Mouse (Mus musculus): Measurements from ENCODE around the gene Uvrag. TPM values are rescaled to one million over a fixed set of nuclear protein-coding genes. Genes with fewer than 3 reads are reported as not detected.

The Uvrag gene
- polyA plus RNA-seq, 1 experiment from 2014 or later, result 14.5 TPM

DNA sequence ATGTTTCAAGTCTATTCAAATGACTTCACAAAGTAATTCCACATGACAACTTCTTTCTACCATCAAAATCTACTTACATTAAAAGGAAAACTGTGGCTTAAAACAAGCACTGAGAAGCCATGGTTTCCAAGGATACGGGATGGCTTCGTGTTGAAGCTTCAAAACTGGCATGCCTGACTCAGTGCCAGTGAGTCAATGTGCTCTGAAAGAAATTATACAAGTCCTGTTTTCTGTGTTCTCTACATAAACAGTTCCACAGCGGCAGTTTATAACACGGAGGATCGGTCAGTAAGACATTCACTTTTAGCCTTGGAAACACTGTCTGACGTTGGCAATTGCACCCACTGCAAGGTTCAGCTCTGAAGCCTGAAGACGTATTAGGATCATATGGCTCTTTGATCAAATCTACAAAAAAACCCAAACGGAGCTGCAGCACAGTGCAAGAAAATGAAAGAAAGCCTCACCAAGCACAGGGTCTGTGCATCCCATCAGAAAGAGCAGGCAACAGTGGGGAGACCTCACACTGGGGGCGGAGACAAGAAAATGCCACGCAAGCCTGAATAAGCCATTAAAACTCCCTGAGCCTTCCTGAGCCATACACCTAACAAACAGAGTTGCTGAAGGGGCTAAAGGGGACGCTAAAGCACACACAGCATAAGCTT, 94.3 kb downstream of the Uvrag start:
- DNase-seq (ENCODE audit: low spot score) (no peak), ATAC-seq (replicated peaks; ENCODE audit: low FRiP score) (no peak)
- Histone ChIP-seq H3K36me3 (ENCODE audit: control insufficient read depth, insufficient read depth, low read length) (0 out of 2 replicates have a peak, but pooled peaks cover 5% of the 10 kb centered on the region), H3K27me3 (replicated peaks; ENCODE audit: control insufficient read depth, insufficient read depth, low read length) (no peaks in the 10 kb centered on the region), H3K9me3 (ENCODE audit: control insufficient read depth, low read length) (no peaks in the 10 kb centered on the region), H3K4me3 (ENCODE audit: low read depth, low read length) (no peak overlapping the region), H3K27ac (ENCODE audit: low read depth, low read length) (no peak overlapping the region), H3K9ac (ENCODE audit: low read depth, low read length) (no peak overlapping the region), H3K4me1 (replicated peaks; ENCODE audit: control insufficient read depth, insufficient read depth, low read length) (no peaks in the 10 kb centered on the region), H3K4me2 (no peak overlapping the region)
- 80% methylated on average over 11 of the region's 11 CpGs for WGBS

DNA sequence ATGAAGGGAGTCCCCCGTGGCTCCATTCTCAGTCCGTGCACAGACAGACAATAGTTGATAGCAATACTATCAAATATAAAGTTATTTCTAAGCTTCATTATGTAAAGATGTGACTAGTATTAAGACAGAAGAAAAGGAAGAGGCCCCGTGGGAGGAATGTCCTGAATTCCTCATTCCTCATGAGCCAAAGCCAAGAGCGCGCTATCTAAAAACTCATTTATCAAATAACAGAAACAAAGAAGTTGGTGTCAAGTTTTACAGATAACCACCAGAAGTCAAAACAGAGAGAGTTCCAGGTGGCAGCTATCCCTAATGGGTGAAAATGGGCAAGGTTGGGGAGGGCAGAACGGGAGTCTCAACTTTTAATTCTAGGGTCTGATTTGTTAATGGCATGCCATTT, 95.4 kb downstream of the Uvrag start:
- H3K27me3 ChIP-seq (replicated peaks; ENCODE audit: control insufficient read depth, insufficient read depth, low read length), result no peaks in the 10 kb centered on the region
- WGBS, result 62% methylated on average over 6 of the region's 6 CpGs
- DNase-seq (ENCODE audit: low spot score), result no peak
- 0 out of 2 replicates have a peak, but pooled peaks cover 5% of the 10 kb centered on the region for H3K36me3 ChIP-seq (ENCODE audit: control insufficient read depth, insufficient read depth, low read length)
- no peak overlapping the region for H3K9ac ChIP-seq (ENCODE audit: low read depth, low read length)
- H3K9me3 ChIP-seq (ENCODE audit: control insufficient read depth, low read length), result no peaks in the 10 kb centered on the region
- no peak overlapping the region for H3K27ac ChIP-seq (ENCODE audit: low read depth, low read length)
- no peak for ATAC-seq (replicated peaks; ENCODE audit: low FRiP score)
- no peak overlapping the region for H3K4me3 ChIP-seq (ENCODE audit: low read depth, low read length)
- no peak overlapping the region for H3K4me2 ChIP-seq
- H3K4me1 ChIP-seq (replicated peaks; ENCODE audit: control insufficient read depth, insufficient read depth, low read length), result no peaks in the 10 kb centered on the region

DNA sequence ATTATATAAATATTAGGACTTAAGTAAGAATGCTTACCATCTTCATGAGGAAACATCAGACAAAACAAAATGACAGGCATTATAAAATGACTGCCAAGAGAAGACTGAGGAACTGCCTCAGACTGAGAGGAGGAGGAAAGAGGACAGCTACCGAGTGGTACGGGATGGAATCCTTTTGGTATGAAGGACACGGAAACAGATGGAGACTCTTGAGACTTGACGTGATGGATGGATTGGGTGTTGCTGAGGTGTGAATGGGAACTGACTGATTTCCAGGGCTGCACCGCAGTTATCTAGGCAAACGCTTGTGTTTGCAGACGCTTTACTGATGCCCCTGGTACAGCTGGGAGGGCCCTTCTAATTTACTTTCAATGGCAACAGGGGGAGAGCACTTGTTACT, 97.0 kb downstream of the Uvrag start:
- Histone ChIP-seq H3K9ac (ENCODE audit: low read depth, low read length) (no peak overlapping the region), H3K36me3 (ENCODE audit: control insufficient read depth, insufficient read depth, low read length) (0 out of 2 replicates have a peak, but pooled peaks cover 4% of the 10 kb centered on the region), H3K9me3 (ENCODE audit: control insufficient read depth, low read length) (no peaks in the 10 kb centered on the region), H3K27me3 (replicated peaks; ENCODE audit: control insufficient read depth, insufficient read depth, low read length) (no peaks in the 10 kb centered on the region), H3K4me2 (no peak overlapping the region), H3K27ac (ENCODE audit: low read depth, low read length) (no peak overlapping the region), H3K4me1 (replicated peaks; ENCODE audit: control insufficient read depth, insufficient read depth, low read length) (no peaks in the 10 kb centered on the region), H3K4me3 (ENCODE audit: low read depth, low read length) (no peak overlapping the region)
- 46% methylated on average over 7 of the region's 7 CpGs for WGBS
- no peak for ATAC-seq (replicated peaks; ENCODE audit: low FRiP score)
- DNase-seq (ENCODE audit: low spot score), result no peak

DNA sequence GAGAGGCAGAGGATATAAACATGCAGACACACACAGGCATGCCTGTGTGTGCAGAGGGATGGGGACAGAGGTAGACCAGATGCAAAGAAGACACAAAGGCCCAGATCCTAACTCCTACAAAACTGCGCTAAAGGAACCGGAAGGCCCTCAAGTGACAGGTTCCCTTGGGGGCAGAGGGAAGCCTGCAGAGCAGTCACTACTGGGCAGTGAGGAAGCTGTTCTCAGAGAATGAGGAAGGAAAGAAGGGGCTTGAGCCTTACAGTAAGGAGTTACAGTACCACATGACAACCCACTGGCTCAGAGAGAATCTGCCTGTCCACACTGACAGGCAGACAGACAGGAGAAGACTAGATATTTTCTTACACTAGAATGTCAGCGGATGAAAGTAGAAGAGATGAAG, 97.6 kb downstream of the Uvrag start:
- ATAC-seq (replicated peaks; ENCODE audit: low FRiP score) (no peak), DNase-seq (ENCODE audit: low spot score) (no peak)
- no peaks in the 10 kb centered on the region for H3K27me3 ChIP-seq (replicated peaks; ENCODE audit: control insufficient read depth, insufficient read depth, low read length)
- no peak overlapping the region for H3K27ac ChIP-seq (ENCODE audit: low read depth, low read length)
- 0 out of 2 replicates have a peak, but pooled peaks cover 2% of the 10 kb centered on the region for H3K36me3 ChIP-seq (ENCODE audit: control insufficient read depth, insufficient read depth, low read length)
- no peak overlapping the region for H3K9ac ChIP-seq (ENCODE audit: low read depth, low read length)
- 74% methylated on average over 3 of the region's 3 CpGs for WGBS
- no peak overlapping the region for H3K4me3 ChIP-seq (ENCODE audit: low read depth, low read length)
- no peaks in the 10 kb centered on the region for H3K9me3 ChIP-seq (ENCODE audit: control insufficient read depth, low read length)
- H3K4me1 ChIP-seq (replicated peaks; ENCODE audit: control insufficient read depth, insufficient read depth, low read length), result no peaks in the 10 kb centered on the region
- H3K4me2 ChIP-seq, result no peak overlapping the region

DNA sequence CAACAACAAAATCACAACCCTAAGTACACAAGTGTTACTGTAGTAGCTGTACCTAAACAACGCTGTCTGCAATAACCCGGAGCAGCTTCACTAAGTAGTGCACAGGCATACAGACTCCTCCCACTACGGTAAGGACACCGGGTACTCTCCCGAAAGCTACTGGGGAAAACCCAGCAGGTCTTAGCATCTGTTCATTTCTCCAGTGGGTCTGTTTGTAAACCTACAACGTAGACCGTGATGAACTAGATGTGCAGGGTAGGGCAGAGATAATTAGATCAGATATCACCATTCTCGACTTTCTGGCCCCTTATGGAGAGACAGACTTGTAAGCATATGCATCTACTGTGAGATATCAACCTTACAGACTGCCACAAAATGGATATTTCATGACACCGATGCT, 99.1 kb downstream of the Uvrag start:
- no peak for ATAC-seq (replicated peaks; ENCODE audit: low FRiP score)
- no peak overlapping the region for H3K4me3 ChIP-seq (ENCODE audit: low read depth, low read length)
- no peaks in the 10 kb centered on the region for H3K9me3 ChIP-seq (ENCODE audit: control insufficient read depth, low read length)
- no peaks in the 10 kb centered on the region for H3K4me1 ChIP-seq (replicated peaks; ENCODE audit: control insufficient read depth, insufficient read depth, low read length)
- DNase-seq (ENCODE audit: low spot score), result no peak
- no peak overlapping the region for H3K9ac ChIP-seq (ENCODE audit: low read depth, low read length)
- WGBS, result 80% methylated on average over 9 of the region's 9 CpGs
- H3K27me3 ChIP-seq (replicated peaks; ENCODE audit: control insufficient read depth, insufficient read depth, low read length), result no peaks in the 10 kb centered on the region
- H3K36me3 ChIP-seq (ENCODE audit: control insufficient read depth, insufficient read depth, low read length), result no peaks in the 10 kb centered on the region
- no peak overlapping the region for H3K27ac ChIP-seq (ENCODE audit: low read depth, low read length)
- H3K4me2 ChIP-seq, result no peak overlapping the region

DNA sequence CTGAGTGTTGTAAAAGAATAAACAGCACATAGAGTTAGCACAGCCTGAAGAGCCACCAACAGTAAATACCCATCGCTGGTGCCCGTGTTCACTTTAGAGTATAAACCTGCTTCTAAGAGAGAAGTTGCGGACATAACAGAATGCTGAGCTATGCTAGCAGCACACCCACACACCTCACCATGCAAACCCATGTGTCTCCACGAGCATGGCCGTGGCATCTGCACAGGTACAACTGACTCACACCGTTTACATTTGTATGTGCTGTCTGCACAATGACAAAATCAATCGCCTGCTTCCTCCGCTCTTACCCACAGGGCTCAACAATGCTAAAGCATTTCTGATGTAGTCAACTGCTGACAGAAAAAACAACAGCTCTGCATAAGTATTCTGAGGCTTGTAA, 101.0 kb downstream of the Uvrag start:
- Histone ChIP-seq H3K27me3 (replicated peaks; ENCODE audit: control insufficient read depth, insufficient read depth, low read length) (no peaks in the 10 kb centered on the region), H3K27ac (ENCODE audit: low read depth, low read length) (no peak overlapping the region), H3K4me3 (ENCODE audit: low read depth, low read length) (no peak overlapping the region), H3K9me3 (ENCODE audit: control insufficient read depth, low read length) (no peaks in the 10 kb centered on the region), H3K4me2 (no peak overlapping the region), H3K36me3 (ENCODE audit: control insufficient read depth, insufficient read depth, low read length) (no peaks in the 10 kb centered on the region), H3K4me1 (replicated peaks; ENCODE audit: control insufficient read depth, insufficient read depth, low read length) (no peaks in the 10 kb centered on the region), H3K9ac (ENCODE audit: low read depth, low read length) (no peak overlapping the region)
- ATAC-seq (replicated peaks; ENCODE audit: low FRiP score) (no peak), DNase-seq (ENCODE audit: low spot score) (no peak)
- 92% methylated on average over 8 of the region's 8 CpGs for WGBS

DNA sequence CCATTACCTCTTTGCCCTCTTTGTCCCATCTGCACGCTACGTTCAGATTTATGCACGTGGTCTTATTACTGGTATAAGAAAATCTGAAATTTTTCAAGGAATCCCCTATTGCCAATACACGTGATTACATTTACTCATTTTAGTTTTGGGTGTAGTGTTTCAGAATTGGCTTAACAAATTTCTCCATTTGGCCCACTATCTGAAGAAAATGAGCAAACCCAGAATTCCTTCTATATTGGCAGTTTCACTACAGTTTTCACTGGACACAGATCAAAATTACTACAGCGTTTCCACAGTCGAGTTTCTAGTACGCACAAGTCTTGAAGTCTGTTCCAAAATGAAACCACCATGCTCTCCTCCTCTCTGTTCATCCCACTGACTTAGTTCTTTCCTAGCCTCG, 104.7 kb downstream of the Uvrag start:
- no peaks in the 10 kb centered on the region for H3K9me3 ChIP-seq (ENCODE audit: control insufficient read depth, low read length)
- no peak overlapping the region for H3K27ac ChIP-seq (ENCODE audit: low read depth, low read length)
- H3K9ac ChIP-seq (ENCODE audit: low read depth, low read length), result no peak overlapping the region
- H3K36me3 ChIP-seq (ENCODE audit: control insufficient read depth, insufficient read depth, low read length), result no peaks in the 10 kb centered on the region
- H3K4me2 ChIP-seq, result no peak overlapping the region
- no peak for DNase-seq (ENCODE audit: low spot score)
- no peaks in the 10 kb centered on the region for H3K27me3 ChIP-seq (replicated peaks; ENCODE audit: control insufficient read depth, insufficient read depth, low read length)
- no peaks in the 10 kb centered on the region for H3K4me1 ChIP-seq (replicated peaks; ENCODE audit: control insufficient read depth, insufficient read depth, low read length)
- no peak for ATAC-seq (replicated peaks; ENCODE audit: low FRiP score)
- no peak overlapping the region for H3K4me3 ChIP-seq (ENCODE audit: low read depth, low read length)
- WGBS, result 86% methylated on average over 8 of the region's 8 CpGs

DNA sequence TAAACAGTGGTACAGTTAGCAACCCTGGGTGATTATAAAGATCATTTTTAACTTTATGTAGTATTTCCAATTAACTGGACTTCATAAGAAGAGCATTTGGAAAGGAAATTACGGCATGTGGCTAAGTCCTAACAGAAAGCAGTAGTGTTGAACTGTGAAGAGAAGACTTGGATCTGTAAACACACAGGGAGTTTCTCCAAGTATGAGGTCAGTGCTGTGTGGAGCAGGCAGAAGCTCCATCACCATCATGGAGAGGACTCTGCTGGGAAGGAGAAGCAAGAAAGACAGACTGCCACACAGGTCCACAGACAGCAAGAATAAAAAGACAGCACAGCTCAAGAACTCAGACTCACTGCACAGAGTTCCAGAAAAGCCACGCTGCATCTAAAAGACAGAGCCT, 106.0 kb downstream of the Uvrag start:
- ATAC-seq (replicated peaks; ENCODE audit: low FRiP score), result no peak
- 85% methylated on average over 2 of the region's 2 CpGs for WGBS
- Histone ChIP-seq H3K4me3 (ENCODE audit: low read depth, low read length) (no peak overlapping the region), H3K27ac (ENCODE audit: low read depth, low read length) (no peak overlapping the region), H3K9me3 (ENCODE audit: control insufficient read depth, low read length) (no peaks in the 10 kb centered on the region), H3K4me2 (no peak overlapping the region), H3K4me1 (replicated peaks; ENCODE audit: control insufficient read depth, insufficient read depth, low read length) (no peaks in the 10 kb centered on the region), H3K9ac (ENCODE audit: low read depth, low read length) (no peak overlapping the region), H3K36me3 (ENCODE audit: control insufficient read depth, insufficient read depth, low read length) (no peaks in the 10 kb centered on the region), H3K27me3 (replicated peaks; ENCODE audit: control insufficient read depth, insufficient read depth, low read length) (no peaks in the 10 kb centered on the region)
- DNase-seq (ENCODE audit: low spot score), result no peak

DNA sequence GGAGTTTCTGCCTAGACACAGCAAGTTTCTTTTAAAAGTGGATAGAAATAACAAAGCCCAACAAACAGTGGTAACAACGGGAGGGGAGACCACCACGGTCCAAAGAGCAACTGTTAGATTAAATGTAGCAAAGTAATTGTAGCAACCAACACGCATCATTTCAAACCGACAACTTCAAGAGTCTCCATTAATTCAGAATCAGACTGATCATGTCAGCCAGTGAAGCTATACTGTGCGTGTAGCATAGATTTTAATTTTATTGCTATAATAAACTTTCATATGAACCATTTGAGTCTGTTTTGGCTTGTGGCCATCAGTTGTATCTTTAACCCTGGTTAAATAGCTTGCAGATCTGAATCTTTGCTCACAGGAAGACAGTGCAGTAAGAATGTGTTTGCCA, 107.1 kb downstream of the Uvrag start:
- Histone ChIP-seq H3K9ac (ENCODE audit: low read depth, low read length) (no peak overlapping the region), H3K27ac (ENCODE audit: low read depth, low read length) (no peak overlapping the region), H3K4me1 (replicated peaks; ENCODE audit: control insufficient read depth, insufficient read depth, low read length) (no peaks in the 10 kb centered on the region), H3K9me3 (ENCODE audit: control insufficient read depth, low read length) (no peaks in the 10 kb centered on the region), H3K27me3 (replicated peaks; ENCODE audit: control insufficient read depth, insufficient read depth, low read length) (no peaks in the 10 kb centered on the region), H3K4me3 (ENCODE audit: low read depth, low read length) (no peak overlapping the region), H3K4me2 (no peak overlapping the region), H3K36me3 (ENCODE audit: control insufficient read depth, insufficient read depth, low read length) (no peaks in the 10 kb centered on the region)
- no peak for ATAC-seq (replicated peaks; ENCODE audit: low FRiP score)
- DNase-seq (ENCODE audit: low spot score), result no peak
- WGBS, result 92% methylated on average over 5 of the region's 5 CpGs
